Comparison of ENCODE assay signal across 10 mouse cellular contexts in genomic region chr2:32888029-32888428, GRCm38 (mm10). TPM values are rescaled to one million over a fixed set of nuclear protein-coding genes. Genes with fewer than 3 reads are reported as not detected.
DNase-seq lines count a peak whose midpoint lies in the region; ATAC-seq lines count a peak whose summit lies in the region.
"Had no signal": no experiment of that assay in that cellular context is flagged by ENCODE, and none has a peak within 500 bp of the region (broad histone marks: within the 10 kb centered on the region; RNA-seq: fewer than 3 reads in every experiment).

No protein-coding gene starts in this region.

- H3K9ac ChIP-seq in heart, embryonic 16.5 days (ENCODE audit: low read length), result peak overlapping the region; percentile 71
- peak overlapping the region; percentile 43 for H3K9ac ChIP-seq in neural tube, embryonic 11.5 days (ENCODE audit: low read length)
- H3K9ac ChIP-seq in intestine, embryonic 16.5 days (ENCODE audit: low read depth, low read length), result peak overlapping the region; percentile 45; the same call in 1 of the 2 replicates

- H3K4me1 ChIP-seq in heart, embryonic 16.5 days (ENCODE audit: control insufficient read depth, insufficient read depth, low read length), result peaks cover 72% of the 10 kb centered on the region
- peaks cover 11% of the 10 kb centered on the region for H3K4me1 ChIP-seq in neural tube, embryonic 11.5 days (ENCODE audit: control insufficient read depth, insufficient read depth, low read length)
- H3K4me1 ChIP-seq in intestine, embryonic 16.5 days (ENCODE audit: control insufficient read depth, insufficient read depth, low read length), result peaks cover 54% of the 10 kb centered on the region

- WGBS in heart, embryonic 16.5 days, result 5% methylated on average over 9 of the region's 9 CpGs
- 17% methylated on average over 9 of the region's 9 CpGs for WGBS in neural tube, embryonic 11.5 days
- WGBS in intestine, embryonic 16.5 days, result 20% methylated on average over 9 of the region's 9 CpGs

- H3K27me3 ChIP-seq in heart, embryonic 16.5 days (ENCODE audit: control insufficient read depth, insufficient read depth, low read length), result no peaks in the 10 kb centered on the region
- no peaks in the 10 kb centered on the region for H3K27me3 ChIP-seq in neural tube, embryonic 11.5 days (ENCODE audit: control insufficient read depth, insufficient read depth, low read length)
- H3K27me3 ChIP-seq in intestine, embryonic 16.5 days (replicated peaks; ENCODE audit: control insufficient read depth, insufficient read depth, low read length), result no peaks in the 10 kb centered on the region

- H3K27ac ChIP-seq in heart, embryonic 16.5 days (ENCODE audit: low read length), result peak overlapping the region; percentile 94
- peak overlapping the region; percentile 67 for H3K27ac ChIP-seq in neural tube, embryonic 11.5 days (ENCODE audit: low read depth, low read length)
- peak overlapping the region; percentile 80 for H3K27ac ChIP-seq in intestine, embryonic 16.5 days (ENCODE audit: low read length)

- H3K4me3 ChIP-seq in heart, embryonic 16.5 days (ENCODE audit: low read length), result no peak overlapping the region
- no peak overlapping the region for H3K4me3 ChIP-seq in neural tube, embryonic 11.5 days (ENCODE audit: low read depth, low read length)
- no peak overlapping the region for H3K4me3 ChIP-seq in intestine, embryonic 16.5 days (ENCODE audit: low read length)

- no peak for DNase-seq in heart, adult 11 months
- peak; percentile 42 for DNase-seq in neural tube, embryonic 11.5 days (ENCODE audit: low spot score)
- DNase-seq in neural tube, embryonic 10.5 days (ENCODE audit: extremely low spot score, low spot score), result no peak
- no peak for DNase-seq in ovary, postnatal 14 days (ENCODE audit: low spot score)
- DNase-seq in cerebellum, postnatal 10 days, result no peak
- DNase-seq: cerebellum, postnatal 14 days had no signal

- no peak; the same call in none of the 2 replicates for ATAC-seq in heart, embryonic 16.5 days (replicated peaks; ENCODE audit: extremely low read depth, insufficient read depth, low FRiP score)
- no peak for ATAC-seq in neural tube, embryonic 11.5 days (ENCODE audit: insufficient read depth, low FRiP score, low TSS enrichment)
- ATAC-seq in intestine, embryonic 16.5 days, result 0 out of 2 replicates have a peak, but pooled peaks have one; percentile 17
- ATAC-seq in megakaryocyte, adult 5-6 weeks (ENCODE audit: poor library complexity, severe bottlenecking), result no peak
- ATAC-seq: CD4-positive, CD25-positive, alpha-beta regulatory T cell, adult 4 months had no signal

- no peaks in the 10 kb centered on the region for H3K9me3 ChIP-seq in heart, embryonic 16.5 days (replicated peaks; ENCODE audit: control insufficient read depth, low read length)
- no peaks in the 10 kb centered on the region for H3K9me3 ChIP-seq in neural tube, embryonic 11.5 days (ENCODE audit: control insufficient read depth, low read length)
- H3K9me3 ChIP-seq in intestine, embryonic 16.5 days (ENCODE audit: control insufficient read depth, low read length), result no peaks in the 10 kb centered on the region

- H3K36me3 ChIP-seq in heart, embryonic 16.5 days (ENCODE audit: control insufficient read depth, insufficient read depth), result no peaks in the 10 kb centered on the region
- no peaks in the 10 kb centered on the region for H3K36me3 ChIP-seq in neural tube, embryonic 11.5 days (ENCODE audit: control insufficient read depth, insufficient read depth, low read length)
- H3K36me3 ChIP-seq in intestine, embryonic 16.5 days (ENCODE audit: control insufficient read depth, insufficient read depth, low read length), result no peaks in the 10 kb centered on the region

- peak overlapping the region; percentile 49 for H3K4me2 ChIP-seq in heart, embryonic 16.5 days (ENCODE audit: low read depth, low read length)
- H3K4me2 ChIP-seq in neural tube, embryonic 11.5 days (ENCODE audit: low read depth), result no peak overlapping the region
- no peak overlapping the region for H3K4me2 ChIP-seq in intestine, embryonic 16.5 days (ENCODE audit: low read depth, low read length)

RNA-seq across cellular contexts. Expression of gene Fam129b, which starts 12.1 kb away (rescaled TPM):
- polyA plus RNA-seq in heart, embryonic 16.5 days (2015; fragmentation: Nextera tagmentation; extraction: Ambion mirVana), result 44.9 and 57.3 TPM in 2 replicates
- 17.0 and 17.2 TPM in 2 replicates for polyA plus RNA-seq in neural tube, embryonic 11.5 days (2014; fragmentation: Nextera tagmentation; extraction: Ambion mirVana)
- polyA plus RNA-seq in intestine, embryonic 16.5 days (2015; fragmentation: Nextera tagmentation; extraction: Ambion mirVana), result 35.4 and 37.8 TPM in 2 replicates
- 18.4 and 20.9 TPM in 2 replicates for total RNA-seq in megakaryocyte, adult 5-6 weeks (2015)
- total RNA-seq in megakaryocyte, adult 5-6 weeks (2017), result 38.3 and 40.7 TPM in 2 replicates

RNA-seq across cellular contexts. Expression of gene Stxbp1, which starts 41.0 kb away (rescaled TPM):
- 28.0 and 29.2 TPM in 2 replicates for polyA plus RNA-seq in heart, embryonic 16.5 days (2015; fragmentation: Nextera tagmentation; extraction: Ambion mirVana)
- 74.0 and 89.9 TPM in 2 replicates for polyA plus RNA-seq in neural tube, embryonic 11.5 days (2014; fragmentation: Nextera tagmentation; extraction: Ambion mirVana)
- polyA plus RNA-seq in intestine, embryonic 16.5 days (2015; fragmentation: Nextera tagmentation; extraction: Ambion mirVana), result 18.1 TPM in 2 replicates
- total RNA-seq in megakaryocyte, adult 5-6 weeks (2015), result 0.09 and 0.30 TPM in 2 replicates
- 0.48 and 1.3 TPM in 2 replicates for total RNA-seq in megakaryocyte, adult 5-6 weeks (2017)
